Mouse (Mus musculus) leukemia stem cell, adult 10-12 weeks (primary cell): ENCODE data around the gene Spaca6. TPM values are rescaled to one million over a fixed set of nuclear protein-coding genes. Genes with fewer than 3 reads are reported as not detected.

Experiments used
- polyA plus RNA-seq: library from polyadenylated mRNA; stranded (reverse); fragments of >175 nt; gene quantifications from 2 replicates; pipeline ENCODE4 v1.2.3, GENCODE M21; 2012; ENCODE audit warnings: low replicate concordance

Spaca6 gene
- 2.0 and 3.0 TPM in 2 replicates for polyA plus RNA-seq

DNA sequence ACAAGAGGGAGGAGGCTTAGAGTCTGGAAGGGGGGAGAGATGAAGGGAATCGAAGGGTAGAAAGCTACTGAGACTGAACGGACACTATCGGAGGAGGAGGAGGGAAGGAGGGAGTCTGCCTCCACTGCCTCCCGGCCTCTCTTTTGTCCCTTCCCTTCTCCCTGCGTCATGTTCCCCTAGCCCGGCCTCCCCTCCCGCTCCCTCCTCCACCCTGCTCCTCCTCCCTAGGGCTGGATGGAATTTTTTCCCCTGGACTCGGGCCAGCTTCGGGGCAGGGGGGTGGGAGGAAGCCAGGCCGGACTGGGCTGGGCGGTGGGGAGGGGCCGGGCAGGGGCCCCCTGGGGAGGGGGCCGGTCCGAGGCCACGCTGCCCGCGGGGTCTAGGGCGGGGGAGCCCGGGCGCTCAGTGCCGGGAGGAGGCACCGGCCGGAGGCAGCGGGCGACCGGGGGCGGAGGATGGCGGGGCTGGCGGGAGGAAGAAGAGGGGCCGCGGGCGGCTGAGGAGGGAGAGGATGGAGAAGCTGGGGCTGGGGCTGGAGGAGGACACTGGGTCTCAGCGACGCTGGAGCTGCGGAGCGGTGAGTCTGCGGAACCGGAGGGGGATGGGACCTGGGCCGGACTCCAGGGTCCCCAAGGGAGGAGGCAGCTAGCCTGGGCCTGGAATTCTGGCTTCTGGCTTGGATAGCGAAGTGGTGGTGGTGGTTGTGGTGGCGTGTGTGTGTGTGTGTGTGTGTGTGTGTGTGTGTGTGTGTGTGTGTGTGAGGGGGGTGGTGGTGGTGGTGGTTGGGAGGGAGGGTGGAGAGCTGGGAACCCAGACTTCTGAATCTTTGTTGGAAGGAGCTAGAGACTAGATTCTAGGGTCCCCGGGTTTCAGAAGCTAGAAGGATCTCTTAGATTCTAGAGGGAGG lies at the start of gene Spaca6:
Gene Spaca6, plus strand, starts transcription at position 408 of the 907 bp plus-strand sequence.

DNA sequence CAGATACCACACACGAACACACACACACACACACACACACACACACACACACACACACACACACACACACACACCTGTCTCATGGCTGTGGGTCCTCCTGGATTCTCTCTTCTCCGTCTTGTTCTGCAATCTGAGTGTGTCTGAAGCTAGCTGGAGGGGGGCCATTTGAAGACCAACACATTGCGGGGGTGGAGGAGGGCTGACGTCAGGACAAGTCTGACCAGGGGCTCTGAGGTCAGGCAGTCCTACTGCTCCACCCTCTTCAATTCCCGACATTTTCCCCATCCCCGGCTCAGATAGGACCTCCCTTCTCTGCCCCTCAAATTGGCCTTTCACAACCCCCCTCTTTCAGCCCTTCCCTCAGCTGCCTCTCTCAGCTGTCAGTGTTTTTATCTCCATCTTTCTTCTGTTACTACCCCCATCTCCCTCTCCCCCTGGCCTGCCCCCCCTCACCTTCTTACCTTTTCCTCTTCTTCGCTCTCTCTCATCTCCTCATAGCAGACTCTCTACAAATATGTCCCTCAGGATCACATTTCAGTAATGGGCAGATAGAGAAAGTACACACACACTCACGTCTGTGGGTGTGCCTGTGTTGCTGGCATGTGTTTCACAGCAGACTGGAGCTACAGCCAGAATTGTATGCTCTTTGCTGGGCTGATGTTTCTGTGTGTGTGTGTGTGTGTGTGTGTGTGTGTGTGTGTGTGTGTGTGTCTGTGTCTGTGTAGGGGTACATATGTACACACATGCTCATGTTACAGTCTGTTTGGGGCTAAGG lies 28.3 kb downstream of the Spaca6 start, which contains the start of gene Has1:
Gene Has1, minus strand, starts transcription at position 142 of the 775 bp plus-strand sequence.

GRCm38 (mm10) chr17:17883840-17884239 lies 56.9 kb downstream of the Spaca6 start, which contains the start of gene Fpr1:
TSS of gene Fpr1 (minus strand) at chr17:17883940.

GRCm38 (mm10) chr17:17887774-17888248 lies 60.9 kb downstream of the Spaca6 start, which contains the start of the genes Fpr2 and Fpr3:
TSS of gene Fpr2 (plus strand) at chr17:17887824.
TSS of gene Fpr3 (plus strand) at chr17:17887852.

Other genes starting within 250 kb of the Spaca6 start
- 6.7 and 9.1 TPM in 2 replicates for gene Lnpep, start 202.1 kb upstream of the Spaca6 start, polyA plus RNA-seq
- 0.09 TPM in 1 of 2 replicates, not detected in the other for gene Vmn2r90, start 123.4 kb upstream of the Spaca6 start, polyA plus RNA-seq
- gene Has1, start 28.0 kb downstream of the Spaca6 start, polyA plus RNA-seq, result 0.16 TPM in 2 replicates
- gene Fpr1, start 56.8 kb downstream of the Spaca6 start, polyA plus RNA-seq, result not detected in 2 replicates
- gene Fpr2, start 60.7 kb downstream of the Spaca6 start, polyA plus RNA-seq, result 0.63 TPM in 1 of 2 replicates, not detected in the other
- gene Fpr3, start 60.7 kb downstream of the Spaca6 start, polyA plus RNA-seq, result not detected in 2 replicates
- not detected in 2 replicates for gene Fpr-rs4, start 194.6 kb downstream of the Spaca6 start, polyA plus RNA-seq
- not detected in 2 replicates for gene Vmn2r124, start 222.3 kb downstream of the Spaca6 start, polyA plus RNA-seq